Mouse (Mus musculus): ENCODE data around the gene Dcaf4.

GRCm38 (mm10) chr12:83517580-83517979, 2.7 kb upstream of the Dcaf4 start:
- TF ChIP-seq ZC3H11A (IDR thresholded peaks at IDR 0.05; ENCODE audit: borderline replicate concordance, low read depth, low read length): no peak
- TF ChIP-seq MAFK (IDR thresholded peaks at IDR 0.05; ENCODE audit: insufficient read depth, low read depth, low read length): no peak
- no peak for TF ChIP-seq HCFC1 (IDR thresholded peaks at IDR 0.05; ENCODE audit: borderline replicate concordance, insufficient read depth, low read length)
